Mouse (Mus musculus) myocyte (in vitro differentiated cells): ENCODE data around the gene Gdpd1. TPM values are rescaled to one million over a fixed set of nuclear protein-coding genes. Genes with fewer than 3 reads are reported as not detected.

Experiments
- H3K27me3 ChIP-seq: one replicate; pipeline ENCODE4 v1.6.1; 2011; ENCODE audit not compliant: control insufficient read depth, insufficient read depth, insufficient read length
- H3K36me3 ChIP-seq: one replicate; pipeline ENCODE4 v1.6.1; 2011; ENCODE audit not compliant: control insufficient read depth, insufficient read depth
- H3K4me2 ChIP-seq: one replicate; pipeline ENCODE4 v1.6.1; 2011; ENCODE audit warnings: low read depth, control low read depth
- H3K4me3 ChIP-seq: one replicate; pipeline ENCODE4 v1.5.1; 2011; ENCODE audit warnings: mild to moderate bottlenecking, control low read depth, moderate library complexity
- H3K79me2 ChIP-seq: one replicate; pipeline ENCODE4 v1.6.1; 2011; ENCODE audit not compliant: control insufficient read depth, insufficient read depth
- H3ac ChIP-seq: one replicate; pipeline ENCODE4 v1.6.1; 2011; ENCODE audit not compliant: control insufficient read depth, insufficient read length
- CEBPB ChIP-seq: IDR thresholded peaks from 2 replicates; pipeline ENCODE4 v1.6.1; 2011; ENCODE audit warnings: mild to moderate bottlenecking, moderate library complexity; ENCODE audit not compliant: poor library complexity, insufficient read depth, severe bottlenecking
- E2F4 ChIP-seq: IDR thresholded peaks from one replicate; pipeline ENCODE4 v1.6.1; 2011; ENCODE audit warnings: mild to moderate bottlenecking, control low read depth, moderate library complexity; ENCODE audit not compliant: insufficient read depth
- MAX ChIP-seq: IDR thresholded peaks from one replicate; pipeline ENCODE4 v1.6.1; 2011; ENCODE audit warnings: low read depth, mild to moderate bottlenecking, control low read depth
- MYOD1 ChIP-seq, 3 experiments: IDR thresholded peaks; one replicate each; pipeline ENCODE4 v1.6.1; 2011; ENCODE audit warnings: control low read depth in 2 of 3, low read depth in 2 of 3, mild to moderate bottlenecking in 2 of 3, moderate library complexity in 1 of 3; ENCODE audit not compliant: insufficient read length in 2 of 3, control insufficient read depth in 1 of 3
- MYOG ChIP-seq, 3 experiments: IDR thresholded peaks; one replicate each; pipeline ENCODE4 v1.6.1; 2011; ENCODE audit warnings: control low read depth in 2 of 3, low read depth in 2 of 3, mild to moderate bottlenecking in 2 of 3; ENCODE audit not compliant: insufficient read length in 2 of 3, control insufficient read depth in 1 of 3, insufficient read depth in 1 of 3
- POLR2A ChIP-seq: IDR thresholded peaks from one replicate; pipeline ENCODE4 v1.6.1; 2011; ENCODE audit warnings: low read depth, mild to moderate bottlenecking, control low read depth, moderate library complexity; ENCODE audit not compliant: insufficient read length
- POLR2AphosphoS2 ChIP-seq: IDR thresholded peaks from one replicate; pipeline ENCODE4 v1.6.1; 2011; ENCODE audit warnings: low read depth, control low read depth; ENCODE audit not compliant: insufficient read length
- REST ChIP-seq: IDR thresholded peaks from one replicate; pipeline ENCODE4 v1.6.1; 2011; ENCODE audit warnings: mild to moderate bottlenecking, control low read depth, moderate library complexity; ENCODE audit not compliant: insufficient read depth, insufficient read length
- SRF ChIP-seq: IDR thresholded peaks from one replicate; pipeline ENCODE4 v1.6.1; 2011; ENCODE audit warnings: low read depth; ENCODE audit not compliant: control insufficient read depth, insufficient read length
- TCF12 ChIP-seq: IDR thresholded peaks from one replicate; pipeline ENCODE4 v1.6.1; 2011; ENCODE audit warnings: mild to moderate bottlenecking, control low read depth; ENCODE audit not compliant: poor library complexity, insufficient read depth, severe bottlenecking
- TCF3 ChIP-seq: IDR thresholded peaks from one replicate; pipeline ENCODE4 v1.6.1; 2011; ENCODE audit warnings: low read depth, control low read depth; ENCODE audit not compliant: insufficient read length
- USF1 ChIP-seq: IDR thresholded peaks from one replicate; pipeline ENCODE4 v1.6.1; 2011; ENCODE audit warnings: low read depth, mild to moderate bottlenecking, control low read depth, moderate library complexity
- polyA plus RNA-seq: library from polyadenylated mRNA; unstranded; fragments of >200 nt; fragmentation: generic; extraction: Trizol; gene quantifications from one replicate; pipeline ENCODE4 v1.2.1, GENCODE M21; 2012; ENCODE audit warnings: missing spikeins

Gene Gdpd1
- polyA plus RNA-seq, 1 experiment: 9.9 TPM

DNA sequence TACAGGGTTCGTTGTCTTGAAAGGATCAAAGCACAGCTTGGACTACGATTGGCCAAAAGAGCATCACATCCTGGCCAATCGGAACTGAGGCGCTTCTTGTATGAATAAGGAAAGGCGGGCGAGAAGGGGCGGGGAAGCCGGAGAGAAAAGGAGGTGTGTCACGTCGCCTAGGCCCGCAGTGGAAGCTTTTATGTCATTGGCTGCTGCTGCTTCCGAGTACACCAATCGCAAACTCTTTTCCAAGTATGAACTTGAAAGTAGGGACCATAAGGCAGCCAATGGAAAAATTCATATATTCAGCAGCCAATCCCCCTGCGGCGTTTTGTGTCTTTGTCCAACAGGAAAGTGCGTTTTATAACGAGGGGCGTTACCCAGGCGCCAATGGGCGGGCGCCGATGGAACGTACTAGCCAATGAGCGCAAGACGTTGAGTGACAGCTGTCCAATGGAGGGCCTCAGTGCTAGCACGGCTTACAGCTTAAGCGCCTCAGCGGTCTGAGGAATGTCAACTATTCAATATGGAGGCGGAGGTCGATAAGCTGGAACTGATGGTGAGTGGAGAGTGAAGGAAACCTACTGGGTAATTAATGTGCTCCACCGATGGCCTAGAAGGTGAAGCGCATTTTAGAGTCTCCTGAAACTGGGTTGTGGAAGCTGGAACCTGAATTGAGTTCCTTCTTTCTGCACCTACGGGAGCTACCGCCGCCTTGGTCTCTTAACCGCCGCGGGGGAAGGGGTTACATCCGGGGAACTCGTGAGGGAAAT lies 35.1 kb upstream of the Gdpd1 start, which contains the start of gene Ska2:
Gene Ska2, plus strand, starts transcription at position 480 of the 764 bp plus-strand sequence.
- Histone ChIP-seq H3K79me2 (peaks cover 72% of the 10 kb centered on the region), H3K27me3 (no peaks in the 10 kb centered on the region), H3K4me3 (peak within 1 kb of the TSS; percentile 89), H3ac (peak within 1 kb of the TSS; percentile 57), H3K4me2 (peak within 1 kb of the TSS; percentile 73), H3K36me3 (no peaks in the 10 kb centered on the region)
- TF ChIP-seq MYOD1 (IDR thresholded peaks at IDR 0.05; ENCODE audit: control insufficient read depth in 1 of 3, insufficient read length in 2 of 3, low read depth in 2 of 3): peak in 1 of 3 experiments; percentile 19
- TF ChIP-seq REST: no peak
- no peak for TF ChIP-seq USF1
- no peak for TF ChIP-seq CEBPB
- TF ChIP-seq E2F4: peak; percentile 42
- TF ChIP-seq POLR2AphosphoS2: no peak
- no peak for TF ChIP-seq TCF3
- no peak for TF ChIP-seq MAX
- TF ChIP-seq MYOG (IDR thresholded peaks at IDR 0.05; ENCODE audit: control insufficient read depth in 1 of 3, insufficient read depth in 1 of 3, insufficient read length in 2 of 3, low read depth in 2 of 3): peak in 1 of 3 experiments; percentile 35
- TF ChIP-seq TCF12: no peak
- TF ChIP-seq POLR2A: peak; percentile 55
- no peak for TF ChIP-seq SRF

DNA sequence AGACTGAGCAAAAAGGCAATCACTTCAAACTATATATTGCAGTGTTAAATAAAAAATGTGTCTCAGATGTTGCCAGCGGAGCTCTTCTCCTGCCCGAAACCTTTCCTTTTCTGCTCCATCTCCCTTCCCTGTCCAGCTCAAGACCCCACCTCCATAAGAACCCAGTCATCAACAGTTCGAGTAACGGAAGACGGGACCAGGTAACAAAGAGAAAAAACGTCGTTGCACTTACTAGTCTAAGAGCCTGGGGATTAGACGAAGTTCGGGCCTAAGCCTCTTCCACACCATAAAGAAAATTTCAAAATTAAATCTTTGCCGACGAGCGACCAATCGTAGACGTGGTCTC lies 34.5 kb upstream of the Gdpd1 start, which contains the start of gene Prr11:
Gene Prr11, minus strand, starts transcription at position 300 of the 346 bp plus-strand sequence.
- H3ac ChIP-seq: peak within 1 kb of the TSS; percentile 57
- H3K4me2 ChIP-seq: peak within 1 kb of the TSS; percentile 73
- H3K79me2 ChIP-seq: peaks cover 66% of the 10 kb centered on the region
- no peaks in the 10 kb centered on the region for H3K27me3 ChIP-seq
- peak within 1 kb of the TSS; percentile 89 for H3K4me3 ChIP-seq
- H3K36me3 ChIP-seq: peaks cover 2% of the 10 kb centered on the region
- TF ChIP-seq USF1 (no peak), CEBPB (no peak), TCF12 (no peak), MYOD1 (IDR thresholded peaks at IDR 0.05; ENCODE audit: control insufficient read depth in 1 of 3, insufficient read length in 2 of 3, low read depth in 2 of 3) (no peak), REST (no peak), MAX (no peak), SRF (no peak), POLR2AphosphoS2 (no peak)

DNA sequence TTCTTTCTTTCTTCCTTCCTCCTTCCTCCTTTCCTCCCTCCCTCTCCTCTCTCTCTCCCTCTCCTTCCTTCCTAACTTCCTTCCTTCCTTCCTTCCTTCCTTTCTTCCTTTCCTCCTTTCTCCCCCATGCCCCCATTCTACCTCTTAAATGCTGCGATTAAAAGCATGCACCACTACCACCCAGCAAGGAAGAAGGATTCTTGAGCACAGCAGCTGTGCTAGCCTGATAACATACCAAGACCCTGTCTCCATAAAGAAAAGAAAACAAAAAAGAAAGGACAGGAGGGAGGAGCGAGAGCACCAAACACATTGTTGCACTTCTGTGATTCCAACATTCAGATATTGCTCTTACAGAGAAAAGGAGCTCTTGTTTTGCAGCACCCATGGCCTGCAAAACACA lies 13.3 kb upstream of the Gdpd1 start:
- Histone ChIP-seq H3K79me2 (peaks cover 38% of the 10 kb centered on the region), H3K36me3 (peaks cover 19% of the 10 kb centered on the region), H3K27me3 (no peaks in the 10 kb centered on the region), H3K4me2 (peak overlapping the region; percentile 88), H3ac (peak overlapping the region; percentile 50), H3K4me3 (peak overlapping the region; percentile 89)
- no peak for TF ChIP-seq TCF12
- no peak for TF ChIP-seq MYOG (IDR thresholded peaks at IDR 0.05; ENCODE audit: control insufficient read depth in 1 of 3, insufficient read depth in 1 of 3, insufficient read length in 2 of 3, low read depth in 2 of 3)
- no peak for TF ChIP-seq MAX
- TF ChIP-seq REST: no peak
- no peak for TF ChIP-seq POLR2A
- TF ChIP-seq E2F4: no peak
- TF ChIP-seq SRF: no peak
- TF ChIP-seq CEBPB: no peak
- no peak for TF ChIP-seq POLR2AphosphoS2
- no peak for TF ChIP-seq USF1
- TF ChIP-seq TCF3: no peak
- no peak for TF ChIP-seq MYOD1 (IDR thresholded peaks at IDR 0.05; ENCODE audit: control insufficient read depth in 1 of 3, insufficient read length in 2 of 3, low read depth in 2 of 3)

DNA sequence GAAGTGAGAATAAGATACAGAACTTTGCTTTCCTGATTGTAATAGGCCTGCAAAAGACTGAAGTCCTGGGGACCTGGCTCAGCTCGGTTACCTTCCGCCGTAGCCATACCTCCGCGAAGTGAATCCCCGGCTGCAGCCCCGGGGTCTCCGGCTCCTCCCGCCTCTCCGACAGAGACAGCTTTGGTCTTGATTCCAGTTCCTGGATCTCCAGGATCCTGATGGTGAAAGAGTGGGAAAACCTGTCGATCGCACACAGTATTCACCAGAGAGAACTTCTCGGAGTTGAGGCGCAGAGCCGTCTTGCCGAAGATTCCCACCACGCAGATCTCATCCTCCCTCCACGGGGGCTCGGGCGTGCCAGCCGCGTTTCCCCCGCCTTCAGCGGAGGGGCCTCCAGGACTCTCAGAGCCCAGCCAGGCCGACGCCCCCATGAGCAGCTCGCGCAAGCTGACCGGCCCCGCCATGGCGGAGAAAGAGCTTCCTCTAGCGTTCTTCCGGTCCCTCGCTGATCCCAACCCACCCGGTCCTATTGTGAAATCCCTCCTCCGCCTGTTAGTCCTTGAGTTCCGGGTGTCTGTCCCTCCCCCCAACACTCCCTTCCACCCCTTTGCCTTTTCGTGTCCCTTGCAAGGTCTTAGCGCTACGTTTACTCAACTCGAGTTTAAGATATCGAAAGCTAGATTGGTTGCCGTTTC lies 12.6 kb upstream of the Gdpd1 start, which contains the start of gene Smg8:
Gene Smg8, minus strand, starts transcription at position 485 of the 695 bp plus-strand sequence.
- Histone ChIP-seq H3K4me2 (peak within 1 kb of the TSS; percentile 88), H3K79me2 (peaks cover 38% of the 10 kb centered on the region), H3ac (peak within 1 kb of the TSS; percentile 50), H3K4me3 (peak within 1 kb of the TSS; percentile 89), H3K36me3 (peaks cover 16% of the 10 kb centered on the region), H3K27me3 (no peaks in the 10 kb centered on the region)
- TF ChIP-seq SRF: peak; percentile 60
- peak; percentile 76 for TF ChIP-seq POLR2AphosphoS2
- TF ChIP-seq POLR2A: peak; percentile 80
- TF ChIP-seq MAX: peak; percentile 26
- TF ChIP-seq E2F4: peak; percentile 35
- TF ChIP-seq CEBPB: peak; percentile 76
- TF ChIP-seq REST: no peak
- no peak for TF ChIP-seq MYOD1 (IDR thresholded peaks at IDR 0.05; ENCODE audit: control insufficient read depth in 1 of 3, insufficient read length in 2 of 3, low read depth in 2 of 3)
- no peak for TF ChIP-seq USF1
- TF ChIP-seq MYOG (IDR thresholded peaks at IDR 0.05; ENCODE audit: control insufficient read depth in 1 of 3, insufficient read depth in 1 of 3, insufficient read length in 2 of 3, low read depth in 2 of 3): peak in 1 of 3 experiments; percentile 3
